Mouse (Mus musculus) testis, adult 2 months (tissue): ENCODE data around the gene Negr1.

Experiments
- CTCF ChIP-seq: fragments of 200-500 bp; IDR thresholded peaks from 2 replicates; pipeline ENCODE4 v1.5.1; 2012; ENCODE audit warnings: low read depth, mild to moderate bottlenecking, inconsistent platforms, low read length, moderate library complexity; ENCODE audit not compliant: control insufficient read depth, insufficient read depth, insufficient replicate concordance
- POLR2A ChIP-seq: fragments of 200-500 bp; IDR thresholded peaks from 2 replicates; pipeline ENCODE4 v1.6.1; 2012; ENCODE audit warnings: low read depth, mild to moderate bottlenecking, inconsistent platforms, low read length, moderate library complexity; ENCODE audit not compliant: control insufficient read depth

DNA sequence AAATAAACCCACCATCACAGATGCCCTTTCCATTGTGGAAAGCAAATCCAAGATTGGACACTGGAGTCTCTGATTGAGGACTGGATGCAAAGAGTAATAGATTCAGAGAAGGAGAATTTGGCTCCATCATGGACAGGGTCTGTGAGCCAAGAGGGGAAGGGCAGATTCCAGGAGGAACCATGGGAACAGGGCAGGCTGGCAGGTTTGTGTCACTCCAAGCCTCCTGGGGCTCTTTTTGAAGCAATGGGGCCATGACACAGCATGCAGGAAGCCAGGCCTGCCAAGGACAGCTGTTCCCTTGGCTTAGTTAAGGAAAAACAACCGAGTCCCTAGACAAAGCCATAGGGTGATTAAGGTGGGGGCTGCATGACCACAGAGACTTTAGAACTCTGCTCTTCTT, 647.4 kb downstream of the Negr1 start:
- TF ChIP-seq POLR2A, result no peak
- TF ChIP-seq CTCF, result no peak
